11 mouse cellular contexts compared by ENCODE assay signal in genomic region chr6:115957681-115958080, GRCm38 (mm10). TPM values are rescaled to one million over a fixed set of nuclear protein-coding genes. Genes with fewer than 3 reads are reported as not detected.
DNase-seq lines count a peak whose midpoint lies in the region; ATAC-seq lines count a peak whose summit lies in the region.
"Had no signal": no experiment of that assay in that cellular context is flagged by ENCODE, and none has a peak within 500 bp of the region (broad histone marks: within the 10 kb centered on the region; RNA-seq: fewer than 3 reads in every experiment).

No protein-coding gene starts in this region.

- no peak for ATAC-seq in kidney, embryonic 15.5 days (replicated peaks; ENCODE audit: low FRiP score)
- ATAC-seq in embryonic facial prominence, embryonic 11.5 days (replicated peaks; ENCODE audit: insufficient number of reproducible peaks, low FRiP score, low TSS enrichment, low read depth), result 0 out of 2 replicates have a peak, but pooled peaks have one; percentile 25
- no peak for ATAC-seq in intestine, embryonic 16.5 days
- ATAC-seq in erythroblast, adult 5-6 weeks (replicated peaks; ENCODE audit: low FRiP score, poor library complexity, severe bottlenecking), result no peak
- ATAC-seq: midbrain, embryonic 16.5 days had no signal

- peaks cover 75% of the 10 kb centered on the region for H3K36me3 ChIP-seq in kidney, embryonic 15.5 days
- H3K36me3 ChIP-seq in embryonic facial prominence, embryonic 11.5 days (replicated peaks; ENCODE audit: control insufficient read depth, insufficient read depth, low read depth, low read length), result no peaks in the 10 kb centered on the region
- no peaks in the 10 kb centered on the region for H3K36me3 ChIP-seq in intestine, embryonic 16.5 days (ENCODE audit: control insufficient read depth, insufficient read depth, low read length)

- WGBS in kidney, embryonic 15.5 days, result 45% methylated on average over 6 of the region's 6 CpGs
- WGBS in embryonic facial prominence, embryonic 11.5 days, result 22% methylated on average over 6 of the region's 6 CpGs
- 54% methylated on average over 6 of the region's 6 CpGs for WGBS in intestine, embryonic 16.5 days

- H3K4me1 ChIP-seq in kidney, embryonic 15.5 days, result peaks cover 35% of the 10 kb centered on the region
- peaks cover 3% of the 10 kb centered on the region; the same call in 1 of the 2 replicates for H3K4me1 ChIP-seq in embryonic facial prominence, embryonic 11.5 days (ENCODE audit: control insufficient read depth, insufficient read depth, low read length)
- H3K4me1 ChIP-seq in intestine, embryonic 16.5 days (ENCODE audit: control insufficient read depth, insufficient read depth, low read length), result peaks cover 33% of the 10 kb centered on the region

- no peaks in the 10 kb centered on the region for H3K9me3 ChIP-seq in kidney, embryonic 15.5 days (replicated peaks)
- H3K9me3 ChIP-seq in embryonic facial prominence, embryonic 11.5 days (replicated peaks; ENCODE audit: control insufficient read depth, low read length), result no peaks in the 10 kb centered on the region
- H3K9me3 ChIP-seq in intestine, embryonic 16.5 days (ENCODE audit: control insufficient read depth, low read length), result no peaks in the 10 kb centered on the region

- no peaks in the 10 kb centered on the region for H3K27me3 ChIP-seq in kidney, embryonic 15.5 days
- no peaks in the 10 kb centered on the region; the same call in 1 of the 2 replicates for H3K27me3 ChIP-seq in embryonic facial prominence, embryonic 11.5 days (ENCODE audit: control insufficient read depth, insufficient read depth, low read length)
- no peaks in the 10 kb centered on the region for H3K27me3 ChIP-seq in intestine, embryonic 16.5 days (replicated peaks; ENCODE audit: control insufficient read depth, insufficient read depth, low read length)

- peak overlapping the region; percentile 60; the same call in 1 of the 2 replicates for H3K27ac ChIP-seq in kidney, embryonic 15.5 days
- no peak overlapping the region for H3K27ac ChIP-seq in embryonic facial prominence, embryonic 11.5 days (replicated peaks; ENCODE audit: low read depth, low read length)
- H3K27ac ChIP-seq in intestine, embryonic 16.5 days (ENCODE audit: low read length), result no peak overlapping the region
- H3K27ac ChIP-seq: liver, embryonic 14.5 days had no signal

- H3K4me2 ChIP-seq in kidney, embryonic 15.5 days, result no peak overlapping the region
- no peak overlapping the region for H3K4me2 ChIP-seq in embryonic facial prominence, embryonic 11.5 days (ENCODE audit: low read depth, low read length)
- H3K4me2 ChIP-seq in intestine, embryonic 16.5 days (ENCODE audit: low read depth, low read length), result no peak overlapping the region

- H3K4me3 ChIP-seq in kidney, embryonic 15.5 days (replicated peaks), result no peak overlapping the region
- H3K4me3 ChIP-seq in embryonic facial prominence, embryonic 11.5 days (ENCODE audit: low read depth, low read length), result no peak overlapping the region
- no peak overlapping the region for H3K4me3 ChIP-seq in intestine, embryonic 16.5 days (ENCODE audit: low read length)

- H3K9ac ChIP-seq in kidney, embryonic 15.5 days, result no peak overlapping the region
- H3K9ac ChIP-seq in embryonic facial prominence, embryonic 11.5 days (replicated peaks; ENCODE audit: low read length), result 0 out of 2 replicates have a peak overlapping the region, but pooled peaks have one; percentile 26
- H3K9ac ChIP-seq in intestine, embryonic 16.5 days (ENCODE audit: low read depth, low read length), result peak overlapping the region; percentile 38; the same call in 1 of the 2 replicates
- H3K9ac ChIP-seq: liver, embryonic 14.5 days had no signal

- DNase-seq in embryo, embryonic 11 days, result peak; percentile 41
- DNase-seq in embryo, embryonic 10 days (ENCODE audit: low spot score), result no peak
- DNase-seq in kidney, adult 11 months, result no peak
- DNase-seq in embryonic facial prominence, embryonic 11.5 days (ENCODE audit: low spot score), result peak; percentile 63
- no peak for DNase-seq in layer of hippocampus, adult 11-12 months (ENCODE audit: low spot score)
- DNase-seq: thymus, adult 2 months had no signal

RNA-seq across cellular contexts. Expression of gene H1foo, which starts 12.9 kb away (rescaled TPM):
- not detected in 2 replicates for polyA plus RNA-seq in kidney, embryonic 15.5 days (2015; fragmentation: Nextera tagmentation; extraction: Ambion mirVana)
- polyA plus RNA-seq in embryonic facial prominence, embryonic 11.5 days (2014; fragmentation: Nextera tagmentation; extraction: Ambion mirVana), result not detected in 2 replicates
- not detected in 2 replicates for polyA plus RNA-seq in intestine, embryonic 16.5 days (2015; fragmentation: Nextera tagmentation; extraction: Ambion mirVana)
- not detected in 2 replicates for total RNA-seq in erythroblast, adult 5-6 weeks (2015; ENCODE audit: low replicate concordance)
- total RNA-seq in erythroblast, adult 5-6 weeks (2017; ENCODE audit: low replicate concordance), result not detected in 2 replicates
- polyA plus RNA-seq: liver, embryonic 14.5 days; midbrain, embryonic 16.5 days had no signal

RNA-seq across cellular contexts. Expression of gene Rho, which starts 26.1 kb away (rescaled TPM):
- 0.10 and 0.14 TPM in 2 replicates for polyA plus RNA-seq in kidney, embryonic 15.5 days (2015; fragmentation: Nextera tagmentation; extraction: Ambion mirVana)
- 0.14 TPM in 1 of 2 replicates, not detected in the other for polyA plus RNA-seq in embryonic facial prominence, embryonic 11.5 days (2014; fragmentation: Nextera tagmentation; extraction: Ambion mirVana)
- polyA plus RNA-seq in intestine, embryonic 16.5 days (2015; fragmentation: Nextera tagmentation; extraction: Ambion mirVana), result 0.31 TPM in 1 of 2 replicates, not detected in the other
- total RNA-seq in erythroblast, adult 5-6 weeks (2015; ENCODE audit: low replicate concordance), result not detected in 2 replicates
- 0.09 TPM in 1 of 2 replicates, not detected in the other for total RNA-seq in erythroblast, adult 5-6 weeks (2017; ENCODE audit: low replicate concordance)

RNA-seq across cellular contexts. Expression of gene Plxnd1, which starts 37.1 kb away (rescaled TPM):
- polyA plus RNA-seq in kidney, embryonic 15.5 days (2015; fragmentation: Nextera tagmentation; extraction: Ambion mirVana), result 47.3 and 52.7 TPM in 2 replicates
- 19.1 and 20.3 TPM in 2 replicates for polyA plus RNA-seq in embryonic facial prominence, embryonic 11.5 days (2014; fragmentation: Nextera tagmentation; extraction: Ambion mirVana)
- 18.7 and 19.3 TPM in 2 replicates for polyA plus RNA-seq in intestine, embryonic 16.5 days (2015; fragmentation: Nextera tagmentation; extraction: Ambion mirVana)
- total RNA-seq in erythroblast, adult 5-6 weeks (2015; ENCODE audit: low replicate concordance), result 10.0 and 55.1 TPM in 2 replicates
- 11.8 and 18.1 TPM in 2 replicates for total RNA-seq in erythroblast, adult 5-6 weeks (2017; ENCODE audit: low replicate concordance)

Comparison
In these comparisons a context has a peak if more than half of its experiments do, and no peak if none do; other contexts are left out.
1. DNase-seq: peak in embryo, embryonic 11 days (single experiment) and embryonic facial prominence, embryonic 11.5 days (single experiment); none in embryo, embryonic 10 days (single experiment), kidney, adult 11 months (single experiment) and layer of hippocampus, adult 11-12 months (single experiment).